Mouse (Mus musculus): ENCODE measurements around the gene S1pr5.

GRCm38 (mm10) chr9:21232867-21233266, 15.4 kb downstream of the S1pr5 start:
- TF ChIP-seq EP300 (IDR thresholded peaks at IDR 0.05), result no peak
- no peak for TF ChIP-seq CTCF (IDR thresholded peaks at IDR 0.05)

All from lung, postnatal 0 days (tissue).